11 mouse cellular contexts compared by ENCODE assay signal in genomic region chr6:63963789-63964188, GRCm38 (mm10).
A peak's percentile ranks its signal among the peaks of the same experiment; 100 is the strongest.
DNase-seq lines count a peak whose midpoint lies in the region; ATAC-seq and TF ChIP-seq lines count a peak whose summit lies in the region.
"Had no signal": no experiment of that assay in that cellular context is flagged by ENCODE, and none has a peak within 500 bp of the region (broad histone marks: within the 10 kb centered on the region; RNA-seq: fewer than 3 reads in every experiment).

No protein-coding gene starts in this region.

- H3K27me3 ChIP-seq in intestine, embryonic 15.5 days (replicated peaks): no peaks in the 10 kb centered on the region
- H3K27me3 ChIP-seq in intestine, postnatal 0 days (replicated peaks; ENCODE audit: control insufficient read depth, insufficient read depth, low read length): no peaks in the 10 kb centered on the region
- no peaks in the 10 kb centered on the region for H3K27me3 ChIP-seq in midbrain, postnatal 0 days (ENCODE audit: insufficient read depth, low read length)
- H3K27me3 ChIP-seq: limb, embryonic 15.5 days had no signal

- no peak overlapping the region for H3K4me3 ChIP-seq in intestine, embryonic 15.5 days (replicated peaks)
- H3K4me3 ChIP-seq in intestine, postnatal 0 days (ENCODE audit: low read depth, low read length): no peak overlapping the region
- no peak overlapping the region for H3K4me3 ChIP-seq in midbrain, postnatal 0 days (ENCODE audit: low read depth, low read length)
- H3K4me3 ChIP-seq in layer of hippocampus, adult 2 months: no peak overlapping the region
- H3K4me3 ChIP-seq: erythroblast, embryonic 14.5 days; limb, embryonic 15.5 days had no signal

- no peak overlapping the region for H3K27ac ChIP-seq in intestine, embryonic 15.5 days
- H3K27ac ChIP-seq in intestine, postnatal 0 days (ENCODE audit: low read depth, low read length): no peak overlapping the region
- no peak overlapping the region for H3K27ac ChIP-seq in midbrain, postnatal 0 days (ENCODE audit: low read depth, low read length)
- H3K27ac ChIP-seq in layer of hippocampus, adult 2 months: no peak overlapping the region
- H3K27ac ChIP-seq: limb, embryonic 15.5 days had no signal

- H3K9me3 ChIP-seq in intestine, embryonic 15.5 days: no peaks in the 10 kb centered on the region
- H3K9me3 ChIP-seq in intestine, postnatal 0 days (ENCODE audit: control insufficient read depth): no peaks in the 10 kb centered on the region
- H3K9me3 ChIP-seq in midbrain, postnatal 0 days (ENCODE audit: low read length): no peaks in the 10 kb centered on the region
- H3K9me3 ChIP-seq: limb, embryonic 15.5 days had no signal

- peak; percentile 49; the same call in 1 of the 2 replicates for ATAC-seq in intestine, embryonic 15.5 days
- ATAC-seq in intestine, postnatal 0 days: no peak
- ATAC-seq in midbrain, postnatal 0 days (ENCODE audit: low FRiP score): no peak

- H3K4me1 ChIP-seq in intestine, embryonic 15.5 days (replicated peaks): no peaks in the 10 kb centered on the region
- no peaks in the 10 kb centered on the region for H3K4me1 ChIP-seq in intestine, postnatal 0 days (replicated peaks; ENCODE audit: control insufficient read depth, insufficient read depth, low read length)
- H3K4me1 ChIP-seq in midbrain, postnatal 0 days (ENCODE audit: insufficient read depth, low read length): peaks cover 9% of the 10 kb centered on the region; the same call in 1 of the 2 replicates
- H3K4me1 ChIP-seq: limb, embryonic 15.5 days had no signal

- no peak overlapping the region for H3K4me2 ChIP-seq in intestine, embryonic 15.5 days (replicated peaks)
- H3K4me2 ChIP-seq in intestine, postnatal 0 days (replicated peaks; ENCODE audit: low read depth): no peak overlapping the region
- H3K4me2 ChIP-seq in midbrain, postnatal 0 days (ENCODE audit: low read depth, low read length, poor library complexity, severe bottlenecking): no peak overlapping the region
- H3K4me2 ChIP-seq: limb, embryonic 15.5 days had no signal

- DNase-seq in cerebellum, postnatal 10 days: peak; percentile 61 to 70
- peak; percentile 24 for DNase-seq in embryo, embryonic 11.5 days (ENCODE audit: low read depth, low spot score)
- DNase-seq in midbrain, postnatal 0 days (ENCODE audit: low spot score): peak; percentile 62
- DNase-seq in heart, postnatal 4 days: no peak
- DNase-seq in layer of hippocampus, adult 2 months (ENCODE audit: low spot score in 2 of 2): no peak
- DNase-seq: gastrocnemius, postnatal 25 days; lung, postnatal 10 days had no signal

- no peak overlapping the region for H3K9ac ChIP-seq in intestine, embryonic 15.5 days
- H3K9ac ChIP-seq in intestine, postnatal 0 days (ENCODE audit: low read depth, low read length): no peak overlapping the region
- no peak overlapping the region for H3K9ac ChIP-seq in midbrain, postnatal 0 days (replicated peaks; ENCODE audit: low read length, poor library complexity, severe bottlenecking)
- H3K9ac ChIP-seq: limb, embryonic 15.5 days had no signal

- H3K36me3 ChIP-seq in intestine, embryonic 15.5 days: no peaks in the 10 kb centered on the region
- no peaks in the 10 kb centered on the region for H3K36me3 ChIP-seq in intestine, postnatal 0 days (ENCODE audit: control insufficient read depth, insufficient read depth)
- no peaks in the 10 kb centered on the region for H3K36me3 ChIP-seq in midbrain, postnatal 0 days (ENCODE audit: insufficient read depth, low read length)
- H3K36me3 ChIP-seq: limb, embryonic 15.5 days had no signal

- no peak for TF ChIP-seq CTCF in intestine, postnatal 0 days (IDR thresholded peaks at IDR 0.05; ENCODE audit: low read depth)
- TF ChIP-seq CTCF in midbrain, postnatal 0 days (IDR thresholded peaks at IDR 0.05): no peak
- no peak for TF ChIP-seq CTCF in layer of hippocampus, adult 2 months (conservative IDR thresholded peaks at IDR 0.05)

- WGBS in intestine, embryonic 15.5 days: 48% methylated on average over 3 of the region's 3 CpGs
- WGBS in intestine, postnatal 0 days: 53% methylated on average over 3 of the region's 3 CpGs
- WGBS in midbrain, postnatal 0 days: 47% methylated on average over 3 of the region's 3 CpGs

Comparison
In these comparisons a context has a peak if more than half of its experiments do, and no peak if none do; other contexts are left out.
1. DNase-seq: peak in cerebellum, postnatal 10 days (2 of 2), embryo, embryonic 11.5 days (single experiment) and midbrain, postnatal 0 days (single experiment); none in heart, postnatal 4 days (single experiment) and layer of hippocampus, adult 2 months (0 of 2).